Mouse (Mus musculus): Measurements from ENCODE around the gene 6430550D23Rik.
"Not testable (repeated sequence)": the region's sequence is repeated elsewhere in the genome, so short reads cannot be mapped to it uniquely, and the experiment has no call there.

The 6430550D23Rik gene

GRCm38 (mm10) chr2:155952006-155952405 is 55.8 kb downstream of the 6430550D23Rik start:
- no peak for DNase-seq

- DNase-seq, result no peak
Observed at GRCm38 (mm10) chr2:155949362-155949761, 58.4 kb downstream of the 6430550D23Rik start.

GRCm38 (mm10) chr2:155947390-155948002 is 60.3 kb downstream of the 6430550D23Rik start:
- no peak for DNase-seq

- DNase-seq, result no peak
Observed at GRCm38 (mm10) chr2:155946499-155946898, 61.3 kb downstream of the 6430550D23Rik start.

- no peak for DNase-seq
Observed at GRCm38 (mm10) chr2:155946069-155946468, 61.7 kb downstream of the 6430550D23Rik start.

GRCm38 (mm10) chr2:155945580-155945979 is 62.2 kb downstream of the 6430550D23Rik start:
- no peak for DNase-seq

- DNase-seq, result no peak
Observed at GRCm38 (mm10) chr2:155945124-155945523, 62.7 kb downstream of the 6430550D23Rik start, which contains the start of gene Gdf5. Gdf5 (minus strand) TSS chr2:155945367.

GRCm38 (mm10) chr2:155944685-155945084 is 63.1 kb downstream of the 6430550D23Rik start:
- no peak for DNase-seq

- no peak for DNase-seq
Observed at GRCm38 (mm10) chr2:155943463-155943862, 64.3 kb downstream of the 6430550D23Rik start.

- DNase-seq, result no peak
Observed at GRCm38 (mm10) chr2:155941697-155942442, 65.9 kb downstream of the 6430550D23Rik start.

- DNase-seq, result no peak
Observed at GRCm38 (mm10) chr2:155940681-155941080, 67.1 kb downstream of the 6430550D23Rik start, which contains the start of gene Gm15557. Gm15557 (plus strand) TSS chr2:155940728.

- no peak for DNase-seq
Observed at GRCm38 (mm10) chr2:155939897-155940529, 67.8 kb downstream of the 6430550D23Rik start.

- peak; percentile 82 to 91 for DNase-seq
Observed at GRCm38 (mm10) chr2:155929531-155930442, 78.0 kb downstream of the 6430550D23Rik start, which contains the start of gene Uqcc1. Uqcc1 (minus strand) TSS chr2:155930310.

GRCm38 (mm10) chr2:155928711-155929345 is 78.9 kb downstream of the 6430550D23Rik start:
- DNase-seq, result no peak

GRCm38 (mm10) chr2:155925213-155925612 is 82.6 kb downstream of the 6430550D23Rik start:
- DNase-seq, result not testable (repeated sequence)
